Mouse (Mus musculus) heart, embryonic 13.5 days (tissue): ENCODE measurements at regions not wholly inside any gene's neighbourhood (a gene's known extent, or its start where the extent isn't known, plus 50 kb on each side); places are given as distances from the start of the nearest gene placed in this dataset.

Experiments used
- ATAC-seq: fragments of 200-750 bp; cut with Nextera tagmentation; 2 replicates; pipeline ENCODE4 v1.8.0; 2017; ENCODE audit warnings: moderate TSS enrichment; ENCODE audit not compliant: insufficient number of reproducible peaks, low FRiP score, low TSS enrichment; ENCODE audit errors: extremely low read depth
- H3K27ac ChIP-seq: fragments of 300-500 bp; sonication (generic); replicated peaks from 2 replicates; pipeline ENCODE4 v1.5.1; 2015; ENCODE audit warnings: moderate library complexity, mild to moderate bottlenecking, inconsistent platforms
- H3K27me3 ChIP-seq: fragments of 300-500 bp; sonication (generic); replicated peaks from 2 replicates; pipeline ENCODE4 v1.6.1; 2015; ENCODE audit warnings: mild to moderate bottlenecking, inconsistent platforms
- H3K36me3 ChIP-seq: fragments of 300-500 bp; sonication (generic); 2 replicates; pipeline ENCODE4 v1.6.1; 2015; ENCODE audit warnings: mild to moderate bottlenecking, inconsistent platforms
- H3K4me1 ChIP-seq: fragments of 300-500 bp; sonication (generic); 2 replicates; pipeline ENCODE4 v1.6.1; 2015; ENCODE audit warnings: inconsistent platforms
- H3K4me2 ChIP-seq: fragments of 300-500 bp; sonication (generic); 2 replicates; pipeline ENCODE4 v1.6.1; 2015; ENCODE audit warnings: inconsistent platforms, mild to moderate bottlenecking, moderate library complexity
- H3K4me3 ChIP-seq: fragments of 300-500 bp; sonication (generic); 2 replicates; pipeline ENCODE4 v1.5.1; 2015; ENCODE audit warnings: moderate library complexity, mild to moderate bottlenecking, inconsistent platforms
- H3K9ac ChIP-seq: fragments of 300-500 bp; sonication (generic); 2 replicates; pipeline ENCODE4 v1.6.1; 2015; ENCODE audit warnings: inconsistent platforms, mild to moderate bottlenecking, moderate library complexity
- H3K9me3 ChIP-seq: fragments of 300-500 bp; sonication (generic); 2 replicates; pipeline ENCODE4 v1.6.1; 2016; ENCODE audit warnings: inconsistent platforms
- WGBS: fragments of 180-500 bp; shearing (Covaris S2); methylation state at CpG from one replicate; pipeline ENCODE4 v1.1.7; 2015; ENCODE audit warnings: mixed read lengths; 5-methylcytosine and 5-hydroxymethylcytosine counted together

DNA sequence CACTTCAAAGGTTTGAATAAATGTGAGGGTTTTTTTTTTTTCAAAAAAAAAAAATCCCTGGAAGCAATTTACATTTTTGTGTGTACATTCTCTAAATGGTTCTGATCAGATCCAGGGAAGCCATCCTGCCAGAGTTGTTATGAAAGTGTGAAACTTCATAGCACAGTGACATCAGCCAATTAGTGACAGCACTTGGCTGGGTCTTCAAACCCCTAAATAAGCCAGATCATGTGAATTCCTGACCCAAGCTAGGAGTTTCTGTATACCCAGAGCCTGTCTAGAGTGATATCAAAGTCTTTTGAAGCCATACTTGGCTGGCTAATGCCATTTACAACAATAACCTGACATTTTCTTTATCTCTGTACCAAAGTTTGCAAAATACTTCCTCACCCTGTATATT lies 151.6 kb upstream of the Kirrel3 start:
- Histone ChIP-seq H3K4me2 (no peak overlapping the region), H3K4me3 (no peak overlapping the region), H3K27me3 (no peaks in the 10 kb centered on the region), H3K4me1 (peaks cover 12% of the 10 kb centered on the region; the same call in 1 of the 2 replicates), H3K9me3 (no peaks in the 10 kb centered on the region), H3K9ac (no peak overlapping the region), H3K27ac (no peak overlapping the region), H3K36me3 (no peaks in the 10 kb centered on the region)
- ATAC-seq: no peak

DNA sequence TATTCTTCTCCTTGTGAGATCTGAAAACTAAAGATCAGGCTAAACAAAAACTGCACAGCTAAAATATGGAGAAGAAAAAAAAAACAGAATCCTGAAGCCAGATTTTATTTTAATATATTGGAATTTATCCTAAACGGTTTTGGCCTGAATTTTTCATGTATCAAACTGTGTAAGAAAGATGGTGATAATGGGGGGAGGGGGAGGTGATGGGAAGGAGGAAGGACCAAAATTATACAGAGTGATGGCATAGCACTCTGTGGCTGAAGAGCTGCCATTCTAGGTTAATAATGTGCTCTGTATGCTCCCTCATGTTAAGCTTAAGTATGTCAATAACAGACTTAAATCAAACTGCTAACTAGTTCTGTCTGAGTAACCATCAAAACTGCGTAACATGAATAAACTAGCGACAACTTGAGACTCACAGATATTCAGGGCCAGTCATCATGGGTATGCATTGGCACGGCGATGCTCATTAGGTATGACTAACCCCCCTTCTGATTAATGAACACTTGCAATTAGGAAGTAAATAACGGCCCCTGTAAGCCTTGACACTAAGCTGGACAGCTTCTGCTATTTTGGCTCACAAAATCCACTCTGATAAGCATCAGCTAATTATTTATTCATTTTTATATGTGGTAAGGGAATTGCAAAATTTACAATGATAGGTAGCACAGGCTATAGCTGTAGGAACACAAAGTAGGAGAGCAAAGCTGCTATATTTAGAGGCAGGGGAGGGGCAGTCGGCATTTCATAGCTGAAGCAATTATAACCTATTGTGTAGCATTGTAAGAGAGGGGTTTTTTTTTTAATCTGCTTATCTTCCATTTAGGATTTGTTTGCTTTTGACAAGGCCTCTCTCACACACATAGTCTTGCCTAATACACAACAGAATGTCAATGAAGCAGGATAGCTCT lies 150.9 kb upstream of the Kirrel3 start:
- Histone ChIP-seq H3K9me3 (no peaks in the 10 kb centered on the region), H3K9ac (no peak overlapping the region), H3K27ac (no peak overlapping the region), H3K4me1 (peaks cover 12% of the 10 kb centered on the region; the same call in 1 of the 2 replicates), H3K4me2 (no peak overlapping the region), H3K4me3 (no peak overlapping the region), H3K27me3 (no peaks in the 10 kb centered on the region), H3K36me3 (no peaks in the 10 kb centered on the region)
- ATAC-seq: no peak
- 71% methylated on average over 7 of the region's 7 CpGs for WGBS

DNA sequence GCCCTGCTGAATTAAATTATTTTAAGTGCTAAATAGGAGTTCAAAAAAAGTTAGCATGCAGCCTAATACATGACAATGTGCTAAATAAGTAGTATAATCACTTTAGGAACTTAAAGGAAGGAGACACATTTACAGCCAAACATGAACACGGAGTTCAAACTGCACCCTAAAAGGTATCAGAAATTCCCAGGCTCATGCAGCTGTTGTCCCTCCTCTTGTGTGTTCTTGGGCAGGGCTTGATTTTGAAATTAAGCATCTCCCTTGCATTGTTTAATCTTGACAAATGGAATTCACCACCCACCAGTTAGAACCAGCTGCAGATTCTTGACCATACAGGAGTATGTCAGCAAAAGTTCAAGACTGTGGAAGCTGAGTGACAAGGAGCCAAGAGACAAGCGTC lies 137.3 kb upstream of the Kirrel3 start:
- Histone ChIP-seq H3K36me3 (no peaks in the 10 kb centered on the region), H3K4me3 (no peak overlapping the region), H3K9ac (no peak overlapping the region), H3K27ac (no peak overlapping the region), H3K4me2 (no peak overlapping the region), H3K9me3 (no peaks in the 10 kb centered on the region), H3K27me3 (peaks cover 13% of the 10 kb centered on the region), H3K4me1 (no peaks in the 10 kb centered on the region)
- 62% methylated on average over 2 of the region's 2 CpGs for WGBS
- no peak for ATAC-seq

DNA sequence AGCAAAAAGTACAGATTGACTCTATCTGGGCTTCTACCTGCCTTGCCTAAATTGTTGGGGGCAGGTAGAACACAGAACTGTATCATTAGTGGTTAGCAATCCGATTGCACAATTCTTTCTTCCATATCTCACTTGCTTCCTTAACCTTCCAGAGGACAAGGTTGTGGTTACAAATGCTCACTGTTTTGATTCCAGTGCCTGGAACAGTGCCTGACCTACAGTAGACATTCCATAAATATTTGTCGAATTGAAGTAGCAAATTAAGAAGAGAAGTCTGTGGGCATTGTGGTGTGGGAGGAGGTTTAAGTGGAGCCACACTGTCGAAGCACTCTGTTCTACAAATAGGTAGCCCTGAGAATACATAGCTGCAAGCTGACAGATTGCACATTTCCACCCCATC lies 135.7 kb upstream of the Kirrel3 start:
- H3K36me3 ChIP-seq: no peaks in the 10 kb centered on the region
- no peak overlapping the region for H3K9ac ChIP-seq
- H3K4me3 ChIP-seq: no peak overlapping the region
- no peak overlapping the region for H3K4me2 ChIP-seq
- 50% methylated on average over 3 of the region's 3 CpGs for WGBS
- ATAC-seq: no peak
- peaks cover 14% of the 10 kb centered on the region for H3K27me3 ChIP-seq
- no peaks in the 10 kb centered on the region; the same call in 1 of the 2 replicates for H3K4me1 ChIP-seq
- no peak overlapping the region for H3K27ac ChIP-seq
- H3K9me3 ChIP-seq: no peaks in the 10 kb centered on the region

DNA sequence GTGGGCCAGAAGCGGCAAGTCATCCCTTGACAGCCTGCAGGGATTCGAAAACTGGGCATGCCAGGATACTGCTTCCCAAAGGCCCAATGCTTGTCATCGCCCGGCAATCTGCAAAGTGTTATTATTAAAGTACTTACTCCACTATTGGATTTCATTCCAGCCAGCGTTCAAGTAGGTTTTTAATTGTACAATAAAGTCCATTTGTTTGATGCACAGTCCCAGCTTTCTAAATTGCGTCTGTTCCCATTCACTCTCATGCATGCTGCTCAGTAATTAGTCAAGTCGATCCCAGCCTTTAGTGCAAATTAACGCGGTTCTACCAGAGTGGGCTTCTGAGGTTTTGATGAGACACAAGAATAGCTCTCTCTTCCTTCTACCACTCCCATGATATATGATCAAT lies 131.9 kb upstream of the Kirrel3 start:
- WGBS: 69% methylated on average over 9 of the region's 9 CpGs

DNA sequence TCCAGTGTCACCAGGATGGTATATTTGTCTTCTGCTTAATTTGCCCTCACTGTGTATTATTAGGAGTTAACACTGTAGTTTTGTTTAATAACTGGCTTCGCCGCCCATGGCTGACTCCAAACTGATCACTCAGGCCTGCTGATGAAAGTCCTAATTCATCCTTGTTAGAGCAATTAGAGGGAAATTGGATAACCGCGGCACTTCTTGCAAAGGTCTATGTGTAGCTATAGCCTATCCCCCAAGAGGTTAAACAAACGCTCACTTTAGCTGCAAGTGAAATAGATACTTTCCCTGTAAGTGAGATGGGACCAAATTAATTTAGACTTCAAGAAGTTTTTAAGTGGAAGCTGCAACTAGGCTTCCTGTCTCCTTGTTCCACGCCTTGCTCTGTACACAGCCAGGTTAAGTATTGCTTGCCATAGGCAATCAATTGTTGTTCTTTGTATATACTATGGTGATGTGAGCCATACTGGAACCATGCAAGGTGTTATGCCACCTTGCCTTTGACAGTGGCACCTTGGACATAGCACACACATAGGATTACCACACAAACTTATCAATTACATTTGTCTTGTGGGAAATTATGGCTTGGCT lies 130.9 kb upstream of the Kirrel3 start:
- Histone ChIP-seq H3K27ac (no peak overlapping the region), H3K27me3 (peaks cover 25% of the 10 kb centered on the region), H3K36me3 (no peaks in the 10 kb centered on the region), H3K9ac (no peak overlapping the region), H3K4me3 (no peak overlapping the region), H3K4me1 (peaks cover 5% of the 10 kb centered on the region; the same call in 1 of the 2 replicates), H3K9me3 (no peaks in the 10 kb centered on the region), H3K4me2 (no peak overlapping the region)
- ATAC-seq: no peak
- 76% methylated on average over 6 of the region's 6 CpGs for WGBS

More for the DNA sequence above, 131.9 kb upstream of the Kirrel3 start:
- Histone ChIP-seq H3K9me3 (no peaks in the 10 kb centered on the region), H3K27ac (no peak overlapping the region), H3K4me2 (no peak overlapping the region), H3K9ac (no peak overlapping the region), H3K4me3 (no peak overlapping the region), H3K27me3 (peaks cover 25% of the 10 kb centered on the region), H3K4me1 (peaks cover 5% of the 10 kb centered on the region; the same call in 1 of the 2 replicates), H3K36me3 (no peaks in the 10 kb centered on the region)
- no peak for ATAC-seq

DNA sequence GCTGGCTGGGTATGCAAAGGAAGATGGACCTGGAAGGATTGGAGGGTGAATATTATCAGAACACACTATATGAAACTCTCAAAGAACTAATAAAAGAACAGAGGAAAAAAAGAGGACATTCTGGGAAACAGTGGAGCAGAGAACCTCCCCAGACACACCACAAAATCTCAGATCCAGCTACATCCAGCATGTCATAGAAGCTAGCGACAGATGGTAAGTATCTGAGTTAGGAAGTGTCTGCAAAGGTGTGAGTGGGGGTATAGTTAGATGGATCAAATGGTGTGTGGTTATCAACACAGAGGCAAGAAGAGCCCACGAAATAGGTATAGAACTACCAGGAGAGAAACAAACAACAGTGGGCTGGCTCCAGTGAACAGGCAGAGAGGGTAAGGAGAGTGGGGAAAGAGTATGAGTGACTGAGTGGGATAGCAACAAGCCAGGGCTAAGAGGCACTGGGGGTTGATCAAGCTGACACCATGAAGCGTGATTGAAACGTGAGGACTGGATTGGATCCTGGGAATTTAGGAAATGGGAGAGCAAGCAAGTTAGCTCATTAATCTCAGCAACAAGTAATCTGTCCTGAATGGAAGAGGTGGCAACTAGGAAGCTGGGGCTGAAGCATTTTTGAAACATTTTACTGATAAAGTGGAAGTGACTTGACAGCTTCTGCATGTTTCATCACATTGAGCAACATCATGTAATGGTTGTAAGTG lies 114.9 kb upstream of the Kirrel3 start:
- Histone ChIP-seq H3K27ac (no peak overlapping the region), H3K27me3 (peaks cover 7% of the 10 kb centered on the region; the same call in 1 of the 2 replicates), H3K36me3 (no peaks in the 10 kb centered on the region), H3K4me3 (no peak overlapping the region), H3K4me2 (no peak overlapping the region), H3K9me3 (no peaks in the 10 kb centered on the region), H3K9ac (no peak overlapping the region), H3K4me1 (0 out of 2 replicates have a peak, but pooled peaks cover 7% of the 10 kb centered on the region)
- ATAC-seq: no peak
- 49% methylated on average over 4 of the region's 4 CpGs for WGBS

DNA sequence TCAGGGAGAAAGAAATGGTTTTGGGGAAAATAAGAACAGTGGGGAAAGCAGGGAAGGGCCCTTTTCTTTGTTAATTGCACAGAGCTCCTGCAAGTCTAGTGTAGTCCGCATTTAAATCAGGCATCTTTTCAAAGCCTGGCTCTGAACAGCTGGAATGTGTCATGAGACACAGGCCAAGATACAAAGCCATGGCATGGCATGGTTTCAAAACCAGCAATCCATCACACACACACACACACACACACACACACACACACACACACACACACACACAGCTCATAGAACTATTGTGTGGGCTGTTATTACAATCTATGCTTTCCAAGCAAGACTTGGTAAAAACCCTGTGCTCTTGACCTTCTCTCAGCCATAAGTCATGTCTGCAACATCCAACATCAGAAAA lies 110.5 kb upstream of the Kirrel3 start:
- Histone ChIP-seq H3K4me1 (0 out of 2 replicates have a peak, but pooled peaks cover 7% of the 10 kb centered on the region), H3K4me3 (no peak overlapping the region), H3K36me3 (no peaks in the 10 kb centered on the region), H3K27ac (no peak overlapping the region), H3K9ac (no peak overlapping the region), H3K9me3 (no peaks in the 10 kb centered on the region), H3K27me3 (no peaks in the 10 kb centered on the region), H3K4me2 (no peak overlapping the region)
- 52% methylated on average over 1 of the region's 1 CpGs for WGBS
- no peak for ATAC-seq

DNA sequence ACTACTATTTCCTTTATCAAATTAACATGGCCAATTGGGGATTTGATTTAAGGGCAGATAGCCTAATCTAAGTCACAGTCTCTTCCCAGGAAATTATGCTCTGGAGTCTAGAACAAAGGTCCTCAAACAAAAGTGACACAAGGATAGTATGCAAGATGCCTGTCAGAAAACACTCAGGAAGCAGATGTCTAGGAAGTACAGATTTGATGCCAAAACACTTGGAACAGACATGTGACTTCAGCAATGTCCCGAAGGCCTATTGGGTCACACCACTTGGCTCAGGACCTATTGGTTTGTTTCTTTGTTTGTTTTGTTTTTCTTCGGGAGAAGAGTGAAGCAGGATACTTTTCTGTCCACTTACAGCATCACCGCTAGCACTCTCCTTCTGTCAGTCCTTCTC lies 105.7 kb upstream of the Kirrel3 start:
- WGBS: 68% methylated on average over 3 of the region's 3 CpGs
- H3K36me3 ChIP-seq: no peaks in the 10 kb centered on the region
- no peak overlapping the region for H3K4me3 ChIP-seq
- H3K4me2 ChIP-seq: no peak overlapping the region
- no peak overlapping the region for H3K27ac ChIP-seq
- 0 out of 2 replicates have a peak, but pooled peaks cover 5% of the 10 kb centered on the region for H3K4me1 ChIP-seq
- no peaks in the 10 kb centered on the region for H3K27me3 ChIP-seq
- H3K9me3 ChIP-seq: no peaks in the 10 kb centered on the region
- no peak for ATAC-seq
- no peak overlapping the region for H3K9ac ChIP-seq

DNA sequence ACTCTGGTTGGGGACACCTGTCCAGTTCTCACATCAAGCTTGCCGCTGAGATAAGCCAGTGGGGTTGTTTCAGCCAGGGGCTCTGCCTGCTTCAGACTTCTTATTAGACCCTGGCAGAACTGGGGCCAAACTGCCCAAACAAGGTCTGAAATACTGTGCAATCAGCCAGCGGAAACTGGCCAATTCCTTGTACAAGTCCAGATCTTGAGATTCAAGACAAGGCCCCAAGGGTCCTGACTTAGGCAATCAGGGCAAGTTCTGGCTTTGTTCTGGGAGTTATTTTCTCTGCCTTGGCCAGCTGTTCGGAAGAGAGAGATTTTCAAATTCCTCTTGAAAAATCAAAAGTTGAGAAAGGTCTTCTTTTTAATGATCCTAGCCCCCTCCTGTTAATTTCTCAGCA lies 104.1 kb upstream of the Kirrel3 start:
- Histone ChIP-seq H3K36me3 (no peaks in the 10 kb centered on the region), H3K4me1 (peaks cover 4% of the 10 kb centered on the region; the same call in 1 of the 2 replicates), H3K4me2 (no peak overlapping the region), H3K27me3 (no peaks in the 10 kb centered on the region), H3K27ac (no peak overlapping the region), H3K4me3 (no peak overlapping the region), H3K9ac (no peak overlapping the region), H3K9me3 (no peaks in the 10 kb centered on the region)
- 76% methylated on average over 3 of the region's 3 CpGs for whole genome bisulfite sequencing
- no peak for ATAC-seq

DNA sequence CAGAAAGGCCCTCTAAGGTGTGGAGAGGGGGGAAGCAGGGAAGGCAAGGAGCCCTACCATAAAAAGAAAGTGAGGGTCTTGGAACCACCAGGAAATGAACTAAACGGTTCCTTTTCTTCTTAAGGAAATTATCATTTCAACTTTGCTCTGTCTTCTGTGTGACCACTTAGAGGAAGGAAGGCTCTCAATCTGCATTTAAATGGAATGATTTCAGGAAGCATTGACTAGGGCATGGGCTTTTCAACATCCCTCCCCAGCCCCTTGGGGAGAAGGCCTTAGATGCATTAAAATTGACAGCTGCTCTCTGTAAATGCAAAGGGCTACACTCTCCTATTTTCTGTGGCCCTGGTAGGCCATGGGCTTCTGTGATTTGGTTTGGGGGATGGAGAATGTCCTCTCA lies 103.5 kb upstream of the Kirrel3 start:
- Histone ChIP-seq H3K27me3 (no peaks in the 10 kb centered on the region), H3K36me3 (no peaks in the 10 kb centered on the region), H3K9me3 (no peaks in the 10 kb centered on the region), H3K27ac (no peak overlapping the region), H3K9ac (no peak overlapping the region), H3K4me1 (peaks cover 4% of the 10 kb centered on the region; the same call in 1 of the 2 replicates), H3K4me2 (no peak overlapping the region), H3K4me3 (no peak overlapping the region)
- WGBS: 43% methylated on average over 1 of the region's 1 CpGs
- no peak for ATAC-seq
